Comparison of ENCODE assay signal across 20 mouse cellular contexts in genomic region chr6:51852643-51853042, GRCm38 (mm10).
DNase-seq lines count a peak whose midpoint lies in the region; ATAC-seq and TF ChIP-seq lines count a peak whose summit lies in the region.
"Had no signal": no experiment of that assay in that cellular context is flagged by ENCODE, and none has a peak within 500 bp of the region (broad histone marks: within the 10 kb centered on the region; RNA-seq: fewer than 3 reads in every experiment).

No protein-coding gene starts in this region.

- H3K9ac ChIP-seq in midbrain, embryonic 13.5 days (replicated peaks), result no peak overlapping the region
- no peak overlapping the region for H3K9ac ChIP-seq in midbrain, postnatal 0 days (replicated peaks; ENCODE audit: low read length, poor library complexity, severe bottlenecking)
- no peak overlapping the region for H3K9ac ChIP-seq in hindbrain, postnatal 0 days (replicated peaks; ENCODE audit: low read length)
- H3K9ac ChIP-seq in midbrain, embryonic 16.5 days (ENCODE audit: low read depth, low read length), result no peak overlapping the region
- H3K9ac ChIP-seq: embryonic facial prominence, embryonic 12.5 days; heart, embryonic 15.5 days; kidney, embryonic 15.5 days; liver, embryonic 12.5 days; lung, embryonic 14.5 days had no signal

- peaks cover 50% of the 10 kb centered on the region for H3K4me1 ChIP-seq in midbrain, embryonic 13.5 days (replicated peaks)
- peaks cover 4% of the 10 kb centered on the region; the same call in 1 of the 2 replicates for H3K4me1 ChIP-seq in midbrain, postnatal 0 days (ENCODE audit: insufficient read depth, low read length)
- H3K4me1 ChIP-seq in hindbrain, postnatal 0 days (ENCODE audit: insufficient read depth, low read length), result no peaks in the 10 kb centered on the region; the same call in 1 of the 2 replicates
- H3K4me1 ChIP-seq in midbrain, embryonic 16.5 days (ENCODE audit: control insufficient read depth, insufficient read depth, low read length), result peaks cover 45% of the 10 kb centered on the region
- H3K4me1 ChIP-seq: liver, embryonic 12.5 days had no signal

- peaks cover 9% of the 10 kb centered on the region; the same call in 1 of the 2 replicates for H3K27me3 ChIP-seq in midbrain, embryonic 13.5 days
- peaks cover 3% of the 10 kb centered on the region for H3K27me3 ChIP-seq in midbrain, postnatal 0 days (ENCODE audit: insufficient read depth, low read length)
- no peaks in the 10 kb centered on the region for H3K27me3 ChIP-seq in hindbrain, postnatal 0 days (ENCODE audit: insufficient read depth, low read length)
- H3K27me3 ChIP-seq in midbrain, embryonic 16.5 days (ENCODE audit: control insufficient read depth, insufficient read depth, low read depth, low read length), result no peaks in the 10 kb centered on the region
- H3K27me3 ChIP-seq: heart, embryonic 15.5 days had no signal

- TF ChIP-seq CTCF in midbrain, postnatal 0 days (IDR thresholded peaks at IDR 0.05), result no peak
- no peak for TF ChIP-seq CTCF in hindbrain, postnatal 0 days (IDR thresholded peaks at IDR 0.05; ENCODE audit: low read depth)

- WGBS in midbrain, embryonic 13.5 days, result 67% methylated on average over 4 of the region's 4 CpGs
- WGBS in midbrain, postnatal 0 days, result 68% methylated on average over 4 of the region's 4 CpGs
- WGBS in hindbrain, postnatal 0 days, result 62% methylated on average over 4 of the region's 4 CpGs
- WGBS in midbrain, embryonic 16.5 days, result 73% methylated on average over 4 of the region's 4 CpGs

- no peak overlapping the region for H3K4me2 ChIP-seq in midbrain, embryonic 13.5 days (replicated peaks)
- no peak overlapping the region for H3K4me2 ChIP-seq in midbrain, postnatal 0 days (ENCODE audit: low read depth, low read length, poor library complexity, severe bottlenecking)
- no peak overlapping the region for H3K4me2 ChIP-seq in hindbrain, postnatal 0 days (ENCODE audit: low read depth, low read length)
- no peak overlapping the region for H3K4me2 ChIP-seq in midbrain, embryonic 16.5 days (ENCODE audit: low read length)
- H3K4me2 ChIP-seq: embryonic facial prominence, embryonic 12.5 days; heart, embryonic 15.5 days; kidney, embryonic 15.5 days; liver, embryonic 12.5 days; lung, embryonic 14.5 days had no signal

- no peak for ATAC-seq in midbrain, embryonic 13.5 days
- ATAC-seq in midbrain, postnatal 0 days (ENCODE audit: low FRiP score), result no peak
- ATAC-seq in hindbrain, postnatal 0 days, result no peak
- no peak for ATAC-seq in midbrain, embryonic 16.5 days
- ATAC-seq in megakaryocyte-erythroid progenitor cell, adult 5-6 weeks (replicated peaks; ENCODE audit: low FRiP score, low TSS enrichment, poor library complexity, severe bottlenecking), result no peak
- ATAC-seq: intestine, embryonic 16.5 days; liver, embryonic 12.5 days had no signal

- H3K9me3 ChIP-seq in midbrain, embryonic 13.5 days, result no peaks in the 10 kb centered on the region
- H3K9me3 ChIP-seq in midbrain, postnatal 0 days (ENCODE audit: low read length), result no peaks in the 10 kb centered on the region
- no peaks in the 10 kb centered on the region for H3K9me3 ChIP-seq in hindbrain, postnatal 0 days (ENCODE audit: low read length)
- no peaks in the 10 kb centered on the region for H3K9me3 ChIP-seq in midbrain, embryonic 16.5 days (replicated peaks; ENCODE audit: control insufficient read depth, low read length, poor library complexity, severe bottlenecking)
- H3K9me3 ChIP-seq: embryonic facial prominence, embryonic 12.5 days; heart, embryonic 15.5 days; kidney, embryonic 15.5 days; liver, embryonic 12.5 days had no signal

- peak; percentile 28 for DNase-seq in cerebellum, adult 9-11 months
- DNase-seq in cerebellum, postnatal 36 days, result no peak
- no peak for DNase-seq in midbrain, postnatal 0 days (ENCODE audit: low spot score)
- DNase-seq in hindbrain, postnatal 0 days (ENCODE audit: low spot score), result no peak
- no peak for DNase-seq in lung, adult 18-20 months
- DNase-seq: gastrocnemius, postnatal 25 days; heart, postnatal 4 days; layer of hippocampus, adult 9-11 months; lung, embryonic 14.5 days; right cerebral cortex, postnatal 4 days; thymus, adult 18-20 months; thymus, postnatal 36 days had no signal

- H3K4me3 ChIP-seq in midbrain, embryonic 13.5 days (replicated peaks), result no peak overlapping the region
- no peak overlapping the region for H3K4me3 ChIP-seq in midbrain, postnatal 0 days (ENCODE audit: low read depth, low read length)
- H3K4me3 ChIP-seq in hindbrain, postnatal 0 days (ENCODE audit: low read length), result no peak overlapping the region
- no peak overlapping the region for H3K4me3 ChIP-seq in midbrain, embryonic 16.5 days (ENCODE audit: low read depth, low read length)
- H3K4me3 ChIP-seq: embryonic facial prominence, embryonic 12.5 days; heart, embryonic 15.5 days; kidney, embryonic 15.5 days; liver, embryonic 12.5 days had no signal

- H3K36me3 ChIP-seq in midbrain, embryonic 13.5 days, result no peaks in the 10 kb centered on the region
- no peaks in the 10 kb centered on the region for H3K36me3 ChIP-seq in midbrain, postnatal 0 days (ENCODE audit: insufficient read depth, low read length)
- H3K36me3 ChIP-seq in hindbrain, postnatal 0 days (ENCODE audit: insufficient read depth, low read length), result no peaks in the 10 kb centered on the region
- H3K36me3 ChIP-seq in midbrain, embryonic 16.5 days (ENCODE audit: control insufficient read depth, insufficient read depth, low read length), result no peaks in the 10 kb centered on the region
- H3K36me3 ChIP-seq: embryonic facial prominence, embryonic 12.5 days; heart, embryonic 15.5 days; kidney, embryonic 15.5 days; liver, embryonic 12.5 days had no signal

- H3K27ac ChIP-seq in midbrain, embryonic 13.5 days, result 0 out of 2 replicates have a peak overlapping the region, but pooled peaks have one; percentile 25
- no peak overlapping the region for H3K27ac ChIP-seq in midbrain, postnatal 0 days (ENCODE audit: low read depth, low read length)
- peak overlapping the region; percentile 27; the same call in 1 of the 2 replicates for H3K27ac ChIP-seq in hindbrain, postnatal 0 days
- H3K27ac ChIP-seq in midbrain, embryonic 16.5 days (ENCODE audit: low read length), result peak overlapping the region; percentile 33
- H3K27ac ChIP-seq: embryonic facial prominence, embryonic 12.5 days; heart, embryonic 15.5 days; kidney, embryonic 15.5 days; liver, embryonic 12.5 days had no signal
